Mouse (Mus musculus) heart, embryonic 12.5 days (tissue): ENCODE measurements around the gene Fzd2. TPM values are rescaled to one million over a fixed set of nuclear protein-coding genes. Genes with fewer than 3 reads are reported as not detected.

Experiments used
- ATAC-seq: fragments of 200-750 bp; cut with Nextera tagmentation; 2 replicates; pipeline ENCODE4 v1.8.0; 2017; ENCODE audit warnings: moderate TSS enrichment, moderate library complexity; ENCODE audit not compliant: insufficient number of reproducible peaks, low FRiP score
- H3K27ac ChIP-seq: fragments of 300-500 bp; sonication (generic); 2 replicates; pipeline ENCODE4 v1.5.1; 2016; ENCODE audit warnings: mild to moderate bottlenecking, moderate library complexity; ENCODE audit not compliant: poor library complexity, severe bottlenecking
- H3K27me3 ChIP-seq: fragments of 300-500 bp; sonication (generic); replicated peaks from 2 replicates; pipeline ENCODE4 v1.6.1; 2016; ENCODE audit warnings: mild to moderate bottlenecking, moderate library complexity
- H3K36me3 ChIP-seq: fragments of 300-500 bp; sonication (generic); 2 replicates; pipeline ENCODE4 v1.6.1; 2016; ENCODE audit warnings: mild to moderate bottlenecking, moderate library complexity
- H3K4me1 ChIP-seq: fragments of 300-500 bp; sonication (generic); replicated peaks from 2 replicates; pipeline ENCODE4 v1.6.1; 2016; ENCODE audit warnings: mild to moderate bottlenecking
- H3K4me2 ChIP-seq: fragments of 300-500 bp; sonication (generic); 2 replicates; pipeline ENCODE4 v1.6.1; 2016; ENCODE audit warnings: mild to moderate bottlenecking, moderate library complexity
- H3K4me3 ChIP-seq: fragments of 300-500 bp; sonication (generic); 2 replicates; pipeline ENCODE4 v1.5.1; 2016; ENCODE audit warnings: mild to moderate bottlenecking
- H3K9ac ChIP-seq: fragments of 300-500 bp; sonication (generic); 2 replicates; pipeline ENCODE4 v1.6.1; 2016; ENCODE audit warnings: mild to moderate bottlenecking, moderate library complexity
- H3K9me3 ChIP-seq: fragments of 300-500 bp; sonication (generic); replicated peaks from 2 replicates; pipeline ENCODE4 v1.6.1; 2016; ENCODE audit warnings: mild to moderate bottlenecking, moderate library complexity
- WGBS: fragments of 180-500 bp; shearing (Covaris S2); methylation state at CpG from one replicate; pipeline ENCODE4 v1.1.7; 2016; 5-methylcytosine and 5-hydroxymethylcytosine counted together
- polyA plus RNA-seq: library from polyadenylated mRNA; unstranded; fragments of >200 nt; fragmentation: Nextera tagmentation; extraction: Ambion mirVana; gene quantifications from 2 replicates; pipeline ENCODE4 v1.2.1, GENCODE M21; 2016

The Fzd2 gene
- polyA plus RNA-seq, 1 experiment from 2014 or later, result 32.0 TPM

DNA sequence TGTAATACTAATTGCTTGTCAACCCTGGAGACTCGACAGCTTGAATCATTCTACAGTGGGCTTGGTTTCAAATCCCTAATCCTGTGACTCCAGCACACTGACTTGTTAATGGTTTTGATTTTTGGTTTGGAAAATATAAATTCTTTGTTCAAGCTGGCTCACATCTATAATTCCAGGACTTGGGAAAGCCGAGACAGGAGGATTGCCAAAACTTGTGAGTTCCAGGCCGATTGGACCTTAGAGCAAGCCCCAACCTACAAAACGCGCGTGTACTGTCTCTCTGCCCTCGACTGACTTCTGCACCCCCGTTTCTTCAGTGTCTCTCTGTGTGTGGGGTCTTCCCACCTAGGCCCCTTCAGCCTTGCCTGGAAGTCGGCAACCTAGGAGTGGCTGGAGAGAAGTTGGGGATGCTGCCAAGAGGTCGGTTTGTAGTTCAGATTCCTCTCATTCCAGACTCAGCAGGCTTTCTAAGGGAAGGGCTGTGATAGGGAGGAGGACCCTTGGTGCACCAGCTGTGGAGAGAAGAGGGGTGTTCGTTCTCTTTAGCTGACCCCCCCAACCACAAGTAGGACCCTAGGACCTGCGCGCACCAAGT is 22.1 kb upstream of the Fzd2 start:
- Histone ChIP-seq H3K4me3 (no peak overlapping the region), H3K36me3 (0 out of 2 replicates have a peak, but pooled peaks cover 3% of the 10 kb centered on the region), H3K27me3 (no peaks in the 10 kb centered on the region), H3K27ac (peak overlapping the region; percentile 78), H3K4me1 (peaks cover 45% of the 10 kb centered on the region), H3K9ac (peak overlapping the region; percentile 20; the same call in 1 of the 2 replicates), H3K9me3 (peaks cover 10% of the 10 kb centered on the region; the same call in 1 of the 2 replicates), H3K4me2 (peak overlapping the region; percentile 32)
- no peak; the same call in 1 of the 2 replicates for ATAC-seq
- 20% methylated on average over 13 of the region's 13 CpGs for WGBS

GRCm38 (mm10) chr11:102582736-102583135 is 21.5 kb upstream of the Fzd2 start:
- WGBS, result 15% methylated on average over 5 of the region's 5 CpGs
- Histone ChIP-seq H3K27ac (peak overlapping the region; percentile 78), H3K9ac (peak overlapping the region; percentile 20; the same call in 1 of the 2 replicates)

GRCm38 (mm10) chr11:102586445-102587130 is 17.6 kb upstream of the Fzd2 start:
- ATAC-seq, result no peak
- Histone ChIP-seq H3K4me2 (no peak overlapping the region), H3K27me3 (no peaks in the 10 kb centered on the region), H3K36me3 (0 out of 2 replicates have a peak, but pooled peaks cover 3% of the 10 kb centered on the region), H3K9ac (no peak overlapping the region), H3K27ac (no peak overlapping the region), H3K4me3 (no peak overlapping the region), H3K9me3 (peaks cover 10% of the 10 kb centered on the region; the same call in 1 of the 2 replicates), H3K4me1 (peaks cover 15% of the 10 kb centered on the region)
- 87% methylated on average over 4 of the region's 4 CpGs for WGBS

More at GRCm38 (mm10) chr11:102582736-102583135, 21.5 kb upstream of the Fzd2 start:
- no peak for ATAC-seq
- no peak overlapping the region for H3K4me3 ChIP-seq
- H3K9me3 ChIP-seq, result peaks cover 10% of the 10 kb centered on the region; the same call in 1 of the 2 replicates
- no peaks in the 10 kb centered on the region for H3K27me3 ChIP-seq
- H3K36me3 ChIP-seq, result 0 out of 2 replicates have a peak, but pooled peaks cover 3% of the 10 kb centered on the region
- H3K4me2 ChIP-seq, result peak overlapping the region; percentile 32
- H3K4me1 ChIP-seq, result peaks cover 43% of the 10 kb centered on the region

DNA sequence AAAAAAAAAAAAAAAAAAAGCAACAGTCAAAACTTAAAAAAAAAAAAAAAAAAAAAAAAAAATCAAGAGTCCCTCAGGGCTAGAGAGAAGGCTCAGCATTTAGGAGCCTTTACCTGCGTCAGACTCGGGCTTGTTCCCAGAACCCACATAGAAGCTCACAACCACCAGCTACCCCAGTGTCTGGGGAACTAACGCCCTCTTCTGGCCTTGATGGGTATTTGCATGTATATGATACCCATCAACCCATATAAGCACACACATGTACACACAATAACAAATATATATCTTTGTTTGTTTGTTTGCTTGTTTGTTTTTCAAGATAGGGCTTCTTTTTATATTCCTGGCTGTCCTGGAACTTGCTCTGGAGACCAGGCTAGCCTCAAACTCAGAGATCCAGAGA is 16.6 kb upstream of the Fzd2 start:
- no peak overlapping the region for H3K4me2 ChIP-seq
- no peak overlapping the region for H3K9ac ChIP-seq
- H3K27ac ChIP-seq, result no peak overlapping the region
- H3K36me3 ChIP-seq, result 0 out of 2 replicates have a peak, but pooled peaks cover 3% of the 10 kb centered on the region
- H3K27me3 ChIP-seq, result no peaks in the 10 kb centered on the region
- whole genome bisulfite sequencing, result 80% methylated on average over 3 of the region's 3 CpGs
- H3K4me3 ChIP-seq, result no peak overlapping the region
- H3K9me3 ChIP-seq, result peaks cover 10% of the 10 kb centered on the region; the same call in 1 of the 2 replicates
- ATAC-seq, result no peak
- peaks cover 5% of the 10 kb centered on the region for H3K4me1 ChIP-seq

DNA sequence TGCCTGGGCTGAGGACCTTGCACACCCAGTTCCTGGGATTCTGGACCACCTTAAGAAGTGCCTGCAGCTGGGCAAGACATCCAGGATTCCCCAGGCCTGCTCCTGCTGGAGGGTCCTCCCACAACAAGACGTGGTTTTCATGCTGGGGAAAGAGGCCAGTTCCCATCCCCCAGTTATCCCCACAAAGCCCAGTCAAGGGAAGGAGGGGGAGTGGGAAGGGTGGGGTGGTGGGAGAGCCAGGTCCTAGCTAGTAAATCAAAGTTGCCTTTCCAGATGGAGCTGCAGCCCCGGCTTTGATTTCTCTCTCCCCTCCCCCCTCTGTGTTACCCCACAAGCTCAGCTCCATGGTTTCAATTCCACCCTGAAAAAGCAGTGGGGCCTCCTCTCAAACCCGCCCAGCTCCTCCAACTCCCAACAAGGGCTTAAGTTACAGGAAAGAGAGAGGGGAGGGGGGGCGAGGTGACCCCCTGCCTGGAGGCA is 8.8 kb upstream of the Fzd2 start:
- WGBS, result 12% methylated on average over 4 of the region's 4 CpGs
- Histone ChIP-seq H3K4me3 (no peak overlapping the region), H3K36me3 (no peaks in the 10 kb centered on the region), H3K27ac (peak overlapping the region; percentile 51; the same call in 1 of the 2 replicates), H3K9me3 (no peaks in the 10 kb centered on the region), H3K4me2 (peak overlapping the region; percentile 8; the same call in 1 of the 2 replicates), H3K4me1 (peaks cover 9% of the 10 kb centered on the region), H3K27me3 (no peaks in the 10 kb centered on the region), H3K9ac (peak overlapping the region; percentile 50)
- ATAC-seq, result no peak

GRCm38 (mm10) chr11:102599912-102600311 is 4.3 kb upstream of the Fzd2 start:
- no peaks in the 10 kb centered on the region for H3K36me3 ChIP-seq
- H3K9me3 ChIP-seq, result no peaks in the 10 kb centered on the region
- peaks cover 17% of the 10 kb centered on the region for H3K4me1 ChIP-seq
- H3K9ac ChIP-seq, result no peak overlapping the region
- H3K27ac ChIP-seq, result no peak overlapping the region
- H3K4me2 ChIP-seq, result no peak overlapping the region
- H3K4me3 ChIP-seq, result no peak overlapping the region
- 75% methylated on average over 3 of the region's 3 CpGs for WGBS
- no peak for ATAC-seq
- H3K27me3 ChIP-seq, result no peaks in the 10 kb centered on the region

- H3K27ac ChIP-seq, result peak overlapping the region; percentile 88
- H3K4me1 ChIP-seq, result peaks cover 9% of the 10 kb centered on the region
- peak overlapping the region; percentile 79 for H3K9ac ChIP-seq
- ATAC-seq, result no peak
- H3K9me3 ChIP-seq, result no peaks in the 10 kb centered on the region
- 0 out of 2 replicates have a peak, but pooled peaks cover 4% of the 10 kb centered on the region for H3K36me3 ChIP-seq
- H3K4me3 ChIP-seq, result peak overlapping the region; percentile 90
- no peaks in the 10 kb centered on the region for H3K27me3 ChIP-seq
- WGBS, result 5% methylated on average over 13 of the region's 13 CpGs
- peak overlapping the region; percentile 77 for H3K4me2 ChIP-seq
Observed at GRCm38 (mm10) chr11:102602816-102603495, 1.2 kb upstream of the Fzd2 start.

GRCm38 (mm10) chr11:102603496-102603850 is 723 bp upstream of the Fzd2 start:
- under 1% methylated on average over 10 of the region's 10 CpGs for WGBS
- H3K27ac ChIP-seq, result peak overlapping the region; percentile 88
- H3K4me2 ChIP-seq, result peak overlapping the region; percentile 77
- ATAC-seq, result 0 out of 2 replicates have a peak, but pooled peaks have one; percentile 56
- H3K4me1 ChIP-seq, result peaks cover 14% of the 10 kb centered on the region
- H3K27me3 ChIP-seq, result no peaks in the 10 kb centered on the region
- H3K36me3 ChIP-seq, result 0 out of 2 replicates have a peak, but pooled peaks cover 4% of the 10 kb centered on the region
- no peaks in the 10 kb centered on the region for H3K9me3 ChIP-seq
- peak overlapping the region; percentile 90 for H3K4me3 ChIP-seq
- H3K9ac ChIP-seq, result peak overlapping the region; percentile 79

DNA sequence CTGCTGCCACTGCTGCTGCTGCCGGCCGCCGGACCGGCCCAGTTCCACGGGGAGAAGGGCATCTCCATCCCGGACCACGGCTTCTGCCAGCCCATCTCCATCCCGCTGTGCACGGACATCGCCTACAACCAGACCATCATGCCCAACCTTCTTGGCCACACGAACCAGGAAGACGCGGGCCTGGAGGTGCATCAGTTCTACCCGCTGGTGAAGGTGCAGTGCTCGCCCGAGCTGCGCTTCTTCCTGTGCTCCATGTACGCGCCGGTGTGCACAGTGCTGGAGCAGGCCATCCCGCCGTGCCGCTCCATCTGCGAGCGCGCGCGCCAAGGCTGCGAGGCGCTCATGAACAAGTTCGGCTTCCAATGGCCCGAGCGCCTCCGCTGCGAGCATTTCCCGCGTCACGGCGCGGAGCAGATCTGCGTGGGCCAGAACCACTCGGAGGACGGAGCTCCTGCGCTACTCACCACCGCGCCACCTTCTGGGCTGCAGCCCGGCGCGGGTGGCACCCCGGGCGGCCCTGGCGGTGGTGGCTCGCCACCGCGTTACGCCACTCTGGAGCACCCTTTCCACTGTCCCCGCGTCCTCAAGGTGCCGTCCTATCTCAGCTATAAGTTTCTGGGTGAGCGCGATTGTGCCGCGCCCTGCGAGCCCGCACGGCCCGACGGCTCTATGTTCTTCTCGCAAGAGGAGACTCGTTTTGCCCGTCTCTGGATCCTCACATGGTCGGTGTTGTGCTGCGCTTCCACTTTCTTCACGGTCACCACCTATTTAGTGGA is 769 bp downstream of the Fzd2 start:
- H3K36me3 ChIP-seq, result 0 out of 2 replicates have a peak, but pooled peaks cover 4% of the 10 kb centered on the region
- peaks cover 29% of the 10 kb centered on the region for H3K4me1 ChIP-seq
- H3K27me3 ChIP-seq, result no peaks in the 10 kb centered on the region
- H3K27ac ChIP-seq, result peak overlapping the region; percentile 97
- peak overlapping the region; percentile 96 for H3K9ac ChIP-seq
- WGBS, result under 1% methylated on average over 71 of the region's 74 CpGs
- H3K4me3 ChIP-seq, result peak overlapping the region; percentile 90
- H3K4me2 ChIP-seq, result peak overlapping the region; percentile 77
- no peaks in the 10 kb centered on the region for H3K9me3 ChIP-seq
- peak; percentile 36 for ATAC-seq
